Mouse (Mus musculus) neural tube, embryonic 10.5 days (tissue): ENCODE measurements around the gene Coq6.

Experiments used
- DNase-seq: peaks from one replicate; pipeline ENCODE4 v3.0.0-alpha.2; 2017; ENCODE audit warnings: low spot score; ENCODE audit errors: extremely low spot score

Gene Coq6

DNA sequence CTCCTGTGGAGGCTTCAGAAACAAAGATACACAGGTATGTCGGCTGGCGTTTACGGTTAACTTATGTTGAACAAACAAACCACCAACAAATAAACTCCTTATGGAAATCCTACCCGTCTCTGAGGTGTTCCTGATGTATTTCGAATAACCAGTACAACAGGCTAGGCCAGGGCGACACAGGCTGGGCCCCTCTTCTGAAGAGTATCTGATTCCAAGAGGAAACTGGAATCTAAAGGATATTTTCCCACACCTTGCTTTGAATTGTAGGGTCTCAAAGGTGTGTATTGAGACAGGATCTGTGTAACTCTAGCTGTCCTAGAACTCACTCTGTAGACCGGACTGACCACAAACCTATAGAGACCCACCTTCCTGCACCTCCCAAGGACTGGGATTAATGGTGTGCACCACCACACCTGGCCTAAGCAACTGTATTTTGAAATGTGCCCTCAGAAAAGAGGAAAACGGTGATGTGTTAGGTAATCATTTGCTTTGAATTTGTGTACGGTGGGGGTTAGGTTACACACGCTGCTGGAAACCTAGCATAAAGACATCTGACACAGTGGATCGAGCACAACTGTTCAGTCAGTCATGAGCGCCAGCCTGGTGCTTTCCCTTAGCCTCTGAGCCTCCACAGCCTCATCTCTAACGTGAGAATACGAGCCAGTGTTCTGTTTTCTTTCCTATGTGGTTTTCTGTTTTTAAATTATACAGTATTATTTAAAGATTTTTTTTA lies 35.7 kb downstream of the Coq6 start:
- DNase-seq: no peak

DNA sequence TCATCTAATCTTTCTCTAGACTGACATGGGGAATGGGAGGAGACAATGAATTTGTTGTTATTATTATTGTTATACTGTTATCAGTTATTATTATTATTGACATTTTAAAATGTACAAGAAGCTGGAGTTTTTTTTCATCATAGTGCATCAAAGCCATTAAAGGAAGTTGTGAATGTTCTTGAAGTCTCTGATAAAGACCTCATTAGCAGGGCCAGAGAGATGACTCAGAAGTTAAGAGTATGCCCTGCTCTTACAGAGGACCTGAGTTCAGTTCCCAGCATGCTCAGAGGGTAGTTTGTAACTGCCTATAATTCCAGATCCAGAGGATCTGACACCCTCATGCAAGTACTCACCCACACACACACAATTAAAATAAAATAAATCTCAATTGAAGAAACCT lies 36.2 kb downstream of the Coq6 start:
- DNase-seq: no peak

DNA sequence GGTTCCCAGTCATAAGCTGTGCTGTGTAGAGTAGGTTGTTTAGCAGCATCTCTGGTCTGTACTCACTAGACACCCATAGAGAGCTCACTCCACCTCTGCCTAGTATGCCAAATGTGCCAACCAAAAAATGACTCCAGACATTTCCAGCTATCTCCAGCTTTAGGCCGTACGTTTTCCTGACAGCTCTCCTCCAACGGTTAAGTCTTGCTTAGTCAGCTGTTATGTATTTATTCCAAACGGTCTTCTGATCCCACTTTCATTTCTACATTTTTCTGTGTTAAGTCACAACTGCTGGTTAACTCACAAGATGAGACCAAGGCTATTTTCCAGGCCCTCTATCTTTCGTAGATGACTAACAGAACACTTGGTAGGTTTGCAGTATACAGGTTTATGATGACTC lies 37.2 kb downstream of the Coq6 start:
- no peak for DNase-seq

DNA sequence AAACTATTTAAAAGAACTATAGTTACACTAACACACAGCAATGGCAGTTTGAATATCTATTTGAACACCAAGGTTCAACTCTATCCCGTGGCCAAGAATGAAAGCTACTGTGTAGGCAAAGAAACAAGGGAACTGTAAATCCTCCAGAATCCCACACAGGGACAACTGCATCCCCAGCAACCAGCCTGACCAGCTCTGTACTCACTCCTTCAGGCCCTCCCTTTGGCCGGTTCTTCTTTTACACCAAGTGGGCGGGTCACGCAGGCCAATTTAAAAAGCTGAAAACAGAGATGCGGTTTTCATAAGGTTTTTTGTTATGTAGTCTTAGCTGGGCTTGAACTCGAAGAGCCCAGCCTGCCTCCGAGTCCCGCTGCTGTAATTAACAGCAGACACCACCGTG lies 37.7 kb downstream of the Coq6 start:
- no peak for DNase-seq

DNA sequence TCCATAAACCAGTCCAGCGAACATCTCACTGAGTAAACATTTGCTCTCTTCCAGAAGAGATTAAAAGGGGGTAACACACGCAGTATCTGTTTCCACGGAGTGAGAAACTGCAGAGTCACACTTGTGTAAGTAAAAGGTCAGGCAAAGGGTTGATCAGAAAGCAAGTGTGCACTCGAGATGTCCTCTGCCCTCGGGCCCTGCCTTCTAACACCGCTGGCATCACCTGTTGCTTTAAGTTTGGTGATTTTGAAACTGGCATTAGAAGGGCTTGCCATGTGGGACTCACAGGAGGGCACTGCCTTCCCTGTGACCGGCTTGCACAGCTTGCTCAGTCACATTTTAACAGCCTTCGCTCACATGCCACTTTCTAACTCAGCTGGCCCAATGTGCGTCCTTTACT lies 38.2 kb downstream of the Coq6 start:
- DNase-seq: no peak

DNA sequence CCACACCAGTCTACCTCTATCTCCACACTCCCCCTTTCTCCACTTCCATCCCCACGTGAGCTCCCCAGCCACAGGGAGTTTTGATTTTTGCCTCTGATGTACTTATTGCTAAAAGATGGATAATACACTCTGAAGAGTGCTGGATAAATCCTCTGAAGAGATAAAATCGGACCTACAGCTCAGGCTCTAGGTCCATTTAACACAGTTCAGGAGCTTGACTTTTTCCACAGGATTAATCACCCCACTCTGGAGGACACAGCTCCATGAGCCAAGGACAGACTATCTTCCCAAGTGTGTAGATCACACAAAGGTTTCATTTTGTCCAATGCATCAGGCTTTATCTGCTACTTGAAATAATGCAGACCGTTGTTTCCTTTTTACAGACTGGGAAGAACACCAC lies 38.6 kb downstream of the Coq6 start:
- no peak for DNase-seq

DNA sequence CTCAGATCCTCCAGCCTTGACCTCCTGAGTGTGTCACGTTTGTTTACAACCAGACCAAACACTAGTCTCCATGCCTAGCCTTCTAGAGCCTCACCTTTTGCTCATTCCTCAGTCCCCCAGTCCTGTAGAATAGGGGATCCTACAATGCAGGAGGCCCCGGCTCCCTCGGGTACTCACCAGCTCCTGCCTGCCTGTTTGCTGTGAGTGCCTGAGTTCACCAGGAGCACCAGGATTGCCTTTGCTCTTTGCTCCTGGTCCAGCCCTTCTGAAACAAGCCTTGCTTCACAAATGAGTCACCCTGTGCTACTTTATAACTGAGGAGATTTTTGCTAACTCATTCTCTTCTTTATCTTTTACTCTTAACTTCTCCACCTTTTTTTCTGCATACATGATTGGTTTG lies 39.2 kb downstream of the Coq6 start:
- DNase-seq: no peak

DNA sequence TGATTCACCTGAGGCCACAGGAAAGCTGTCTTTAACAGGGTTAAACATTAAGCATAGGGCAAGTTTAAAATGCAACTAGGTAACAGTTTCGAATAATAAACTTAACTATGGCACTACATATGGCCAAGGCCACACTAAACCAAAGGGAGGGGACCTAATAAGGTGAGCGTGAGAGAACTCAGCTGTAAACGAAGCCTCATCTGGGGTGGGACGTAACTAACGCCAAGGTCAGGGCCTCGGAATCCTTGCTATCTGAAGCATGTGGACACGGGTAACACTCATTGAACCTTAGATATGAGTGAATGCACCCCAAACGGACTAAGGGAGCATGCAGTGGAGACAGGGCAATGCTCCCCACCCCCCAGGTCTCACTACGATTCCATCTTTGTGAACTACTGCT lies 41.5 kb downstream of the Coq6 start:
- no peak for DNase-seq

DNA sequence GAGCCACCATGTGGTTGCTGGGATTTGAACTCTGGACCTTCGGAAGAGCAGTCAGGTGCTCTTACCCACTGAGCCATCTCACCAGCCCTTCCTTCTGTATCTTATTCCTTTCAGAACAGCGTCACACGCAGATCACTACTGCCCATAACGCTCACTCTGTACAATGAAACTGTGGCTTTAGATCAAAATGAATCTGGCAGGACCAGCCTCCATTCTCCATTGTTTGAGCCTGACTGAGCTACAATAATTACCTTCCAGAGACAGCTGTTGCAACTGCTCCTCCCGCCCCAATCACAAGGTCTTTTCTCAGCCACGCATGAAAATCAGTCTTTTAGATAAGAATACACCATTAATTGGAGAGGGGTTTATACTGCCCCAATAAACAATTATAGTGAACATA lies 43.1 kb downstream of the Coq6 start:
- no peak for DNase-seq

DNA sequence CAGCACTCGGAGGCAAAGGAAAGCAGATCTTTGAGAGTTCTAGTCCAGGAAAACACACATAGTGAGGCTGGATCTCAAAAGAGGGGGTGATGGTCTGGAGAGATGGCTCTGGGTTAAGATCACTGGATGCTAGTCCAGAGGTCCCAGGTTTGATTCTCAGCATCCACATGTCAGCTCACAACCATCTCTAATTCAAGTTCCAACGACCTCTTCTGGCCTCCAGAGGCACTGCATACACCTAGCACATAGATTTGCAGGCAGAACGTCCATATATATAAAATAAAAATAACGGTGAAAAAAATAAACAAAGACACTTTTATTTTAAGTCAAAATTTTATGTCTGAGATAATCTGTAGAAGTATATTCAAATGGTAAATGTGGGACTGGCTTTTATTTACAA lies 45.8 kb downstream of the Coq6 start:
- no peak for DNase-seq

DNA sequence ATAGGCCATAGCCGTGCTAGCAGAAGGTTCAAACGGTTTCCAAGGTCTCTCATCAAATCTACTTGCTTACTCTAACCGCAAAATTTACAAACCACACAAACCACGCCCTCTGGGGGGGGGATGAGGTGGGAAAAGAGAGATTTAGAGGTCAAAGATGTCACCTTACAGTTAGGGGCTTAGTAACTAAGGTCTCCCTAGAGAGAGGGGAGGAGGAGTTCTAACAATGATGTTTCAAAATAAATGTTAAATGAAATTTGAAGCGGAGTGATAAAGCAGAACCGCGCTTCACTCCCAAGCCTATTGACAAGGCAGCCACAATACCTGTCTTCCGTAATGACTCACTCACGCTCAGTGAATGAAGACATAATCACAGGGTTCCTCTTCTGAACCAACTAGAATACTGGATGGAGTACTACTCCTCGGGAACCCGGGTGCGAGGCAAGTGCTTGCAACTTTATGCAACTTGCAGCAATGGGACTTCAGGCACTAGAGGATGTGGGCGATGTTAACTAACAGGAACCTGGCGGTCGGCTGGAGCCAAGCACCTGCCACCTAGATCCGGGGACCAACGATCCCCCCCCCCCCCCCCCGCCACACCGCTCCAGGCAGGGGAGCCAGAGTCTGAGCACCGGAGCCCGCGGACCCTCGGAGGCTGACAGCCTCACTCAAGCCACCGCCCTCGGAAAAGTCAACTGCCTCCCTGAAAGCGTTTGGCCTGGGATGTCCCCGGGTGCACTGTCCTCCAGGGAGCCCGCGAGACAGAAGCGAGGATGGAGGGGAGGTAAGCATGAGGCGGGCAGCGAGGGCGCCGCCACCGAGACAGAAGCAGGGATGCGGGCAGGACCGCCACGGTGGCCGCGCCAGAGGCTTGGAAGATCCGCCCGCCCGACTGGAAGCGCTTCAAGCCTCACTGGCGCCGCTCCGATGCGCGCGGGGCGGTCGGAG lies 46.7 kb downstream of the Coq6 start:
- no peak for DNase-seq

DNA sequence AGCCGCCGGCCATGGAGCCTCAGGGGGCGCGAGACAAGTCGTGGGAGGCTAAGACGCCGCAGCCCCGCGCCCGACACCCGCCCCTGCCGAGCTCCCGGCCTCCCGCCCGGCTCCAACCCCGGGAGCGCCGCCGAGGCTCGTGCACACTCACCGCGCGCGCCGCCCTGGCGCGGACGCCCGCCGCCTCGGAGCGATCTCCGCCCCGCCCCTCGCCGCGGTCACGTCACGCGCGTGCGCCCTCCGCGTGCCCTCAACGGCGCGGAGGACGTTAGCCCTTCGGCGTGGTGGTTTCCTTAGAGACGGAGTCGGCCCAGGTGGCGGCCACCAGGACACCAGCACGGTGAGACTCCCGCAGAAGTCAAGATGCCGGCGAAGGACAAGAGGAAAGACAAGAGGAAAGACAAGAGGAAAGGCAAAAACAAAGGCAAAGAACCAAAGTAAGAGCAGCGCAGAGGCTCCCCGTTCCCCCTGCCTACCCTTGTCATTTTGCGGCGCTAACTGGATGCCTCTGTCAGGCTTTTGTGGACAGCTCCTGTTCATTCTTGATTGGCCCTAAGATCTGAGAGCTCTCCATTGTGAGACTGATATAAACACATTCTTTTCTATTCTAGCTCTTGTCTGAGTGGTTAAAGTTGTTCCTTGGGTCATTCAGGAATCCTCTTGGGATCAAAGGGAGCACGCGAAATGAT lies 47.5 kb downstream of the Coq6 start, which contains the start of the genes Entpd5 and Bbof1:
Entpd5 (minus strand) TSS at position 211 of the 689 bp plus-strand sequence.
Bbof1 (plus strand) TSS at position 253 of the 689 bp plus-strand sequence.
- DNase-seq: peak; percentile 85

DNA sequence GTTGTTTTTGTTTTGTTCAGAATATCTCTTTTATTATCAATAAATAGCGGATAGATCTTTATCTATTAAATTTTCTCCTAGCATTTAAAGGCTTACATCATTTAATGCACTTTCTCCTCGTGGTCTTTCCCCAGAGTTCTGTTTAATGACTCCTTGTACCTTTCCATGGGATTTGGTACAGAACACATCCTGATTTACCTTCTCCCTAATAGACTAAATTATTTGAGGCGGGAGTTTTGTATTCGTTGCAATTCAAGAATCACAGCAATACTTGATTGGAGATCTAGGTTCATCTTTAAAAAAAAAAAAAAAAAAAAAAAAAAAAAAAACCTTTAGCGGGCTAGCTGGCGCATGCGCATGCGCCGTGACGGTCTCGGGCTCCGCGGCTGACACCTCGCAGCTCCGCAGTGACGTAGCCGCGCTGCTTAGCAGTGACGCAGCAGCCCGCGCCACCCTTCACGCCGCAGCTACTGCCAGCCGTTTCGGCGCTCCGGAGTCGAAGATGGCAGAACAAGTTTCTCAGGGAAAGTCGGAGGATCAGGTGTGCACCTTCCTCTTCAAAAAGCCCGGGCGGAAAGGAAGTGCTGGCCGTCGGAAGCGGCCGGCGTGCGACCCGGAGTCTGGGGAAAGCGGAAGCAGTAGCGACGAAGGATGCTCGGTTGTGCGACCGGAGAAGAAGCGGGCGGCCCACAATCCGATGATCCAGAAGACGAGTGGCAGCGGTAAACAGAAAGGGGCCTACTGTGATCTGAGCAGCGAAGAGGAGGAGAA lies 55.6 kb downstream of the Coq6 start, which contains the start of gene Rnf113a2:
Rnf113a2 (plus strand) TSS at position 363 of the 771 bp plus-strand sequence.
- DNase-seq: peak; percentile 83

DNA sequence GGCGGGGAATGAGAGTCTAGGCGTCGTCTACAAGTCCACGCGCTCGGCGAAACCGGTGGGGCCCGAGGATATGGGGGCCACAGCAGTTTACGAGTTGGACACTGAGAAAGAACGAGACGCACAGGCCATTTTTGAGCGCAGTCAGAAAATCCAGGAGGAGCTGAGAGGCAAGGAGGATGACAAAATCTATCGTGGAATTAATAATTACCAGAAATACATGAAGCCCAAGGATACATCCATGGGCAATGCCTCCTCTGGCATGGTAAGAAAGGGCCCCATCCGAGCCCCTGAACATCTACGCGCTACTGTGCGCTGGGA lies 56.1 kb downstream of the Coq6 start:
- DNase-seq: no peak
